Mouse (Mus musculus): ENCODE data around the gene Pex6.

GRCm38 (mm10) chr17:46767868-46768267, 56.6 kb downstream of the Pex6 start:
- TF ChIP-seq POLR2A (IDR thresholded peaks at IDR 0.05; ENCODE audit: control insufficient read depth, extremely low read depth, insufficient read depth, low read length, poor library complexity), result no peak
- no peak for TF ChIP-seq CTCF (IDR thresholded peaks at IDR 0.05; ENCODE audit: borderline replicate concordance, control insufficient read depth, extremely low read depth, insufficient read depth, low read length, poor library complexity)

Measured in thymus, adult 2 months (tissue).